Mouse (Mus musculus): ENCODE measurements around the gene Adam22. TPM values are rescaled to one million over a fixed set of nuclear protein-coding genes. Genes with fewer than 3 reads are reported as not detected.

The Adam22 gene
- polyA plus RNA-seq, 1 experiment from 2014 or later: 8.8 TPM

DNA sequence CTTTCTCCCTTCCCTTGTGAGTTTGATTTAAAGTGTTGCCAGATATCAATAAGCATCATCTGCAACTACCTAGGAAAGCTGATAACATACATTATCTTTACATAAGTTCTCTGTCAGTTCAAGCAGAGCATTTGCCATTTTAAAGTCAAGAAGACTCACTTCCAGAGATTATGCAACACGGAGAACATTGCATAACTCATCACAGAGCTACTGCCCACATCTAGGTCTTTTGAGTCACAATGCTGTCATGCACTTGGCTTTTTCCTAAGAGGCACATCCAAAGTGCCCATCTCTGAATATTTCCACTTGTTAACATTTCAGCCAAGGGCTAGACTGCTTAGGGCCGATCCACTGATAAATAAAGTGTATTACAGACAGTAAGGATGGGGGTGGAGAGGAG is 55.6 kb downstream of the Adam22 start:
- H3K4me1 ChIP-seq (replicated peaks): no peaks in the 10 kb centered on the region
- H3K36me3 ChIP-seq: no peaks in the 10 kb centered on the region
- H3K4me3 ChIP-seq: no peak overlapping the region
- no peaks in the 10 kb centered on the region for H3K9me3 ChIP-seq (replicated peaks)
- WGBS: 72% methylated on average over 2 of the region's 2 CpGs
- no peak overlapping the region for H3K4me2 ChIP-seq
- H3K9ac ChIP-seq: no peak overlapping the region
- no peak for ATAC-seq (ENCODE audit: insufficient number of reproducible peaks, low FRiP score)
- no peaks in the 10 kb centered on the region for H3K27me3 ChIP-seq (replicated peaks)
- H3K27ac ChIP-seq (ENCODE audit: poor library complexity, severe bottlenecking): no peak overlapping the region

DNA sequence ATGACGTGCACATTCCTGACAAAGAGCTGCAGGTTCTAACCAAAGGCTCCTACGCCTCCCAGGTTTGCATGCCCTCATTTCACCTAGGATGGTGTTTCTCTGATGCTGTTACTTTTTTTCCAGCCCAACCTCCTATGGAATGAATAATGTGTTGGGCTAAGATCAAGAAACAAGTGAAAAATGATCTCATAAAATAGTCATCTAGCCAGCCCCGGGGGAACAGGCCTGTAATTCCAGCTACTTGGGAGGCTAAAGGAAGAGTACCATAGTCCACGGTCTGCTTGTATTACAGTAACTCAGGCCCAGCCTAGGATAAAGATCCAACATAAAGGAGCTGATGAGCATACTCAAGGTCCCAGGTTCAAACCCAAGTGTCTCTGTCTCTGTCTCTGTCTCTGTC is 57.1 kb downstream of the Adam22 start:
- Histone ChIP-seq H3K9me3 (replicated peaks) (no peaks in the 10 kb centered on the region), H3K36me3 (no peaks in the 10 kb centered on the region), H3K27ac (ENCODE audit: poor library complexity, severe bottlenecking) (no peak overlapping the region), H3K27me3 (replicated peaks) (no peaks in the 10 kb centered on the region), H3K4me1 (replicated peaks) (no peaks in the 10 kb centered on the region), H3K9ac (no peak overlapping the region), H3K4me3 (no peak overlapping the region), H3K4me2 (no peak overlapping the region)
- ATAC-seq (ENCODE audit: insufficient number of reproducible peaks, low FRiP score): no peak
- WGBS: 71% methylated on average over 4 of the region's 4 CpGs

DNA sequence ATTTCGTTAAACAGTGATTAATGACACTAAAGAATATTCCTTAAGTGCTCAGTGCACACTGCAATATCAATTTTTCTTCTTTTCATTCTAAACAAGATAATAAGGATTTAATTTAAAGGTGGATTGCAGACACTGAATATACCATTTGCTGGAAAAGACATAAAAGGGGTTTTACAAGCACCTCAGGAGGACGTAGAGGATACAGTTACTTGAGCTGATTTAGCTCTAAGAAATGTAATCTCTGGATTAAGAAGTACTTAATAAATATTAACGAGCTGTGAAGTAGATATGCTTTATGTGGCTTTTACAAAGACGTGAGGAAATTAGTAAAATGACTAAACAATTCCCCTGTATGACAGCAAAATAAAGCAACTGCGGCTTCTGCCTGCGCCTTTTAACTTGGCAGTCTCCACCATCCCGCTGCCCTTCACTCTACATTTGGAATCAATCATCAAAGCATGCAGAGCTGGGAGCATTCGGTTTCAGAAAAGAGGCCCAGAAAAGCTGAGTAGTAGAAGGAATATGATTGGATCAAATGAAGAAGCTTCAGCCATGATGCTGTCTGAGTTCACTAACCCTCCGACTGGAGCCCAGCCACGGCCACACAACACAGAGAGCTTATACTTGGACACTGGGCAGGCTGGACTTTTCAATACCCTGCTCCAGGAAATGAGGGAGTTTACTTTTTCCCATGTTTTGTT is 70.1 kb downstream of the Adam22 start:
- Histone ChIP-seq H3K4me1 (replicated peaks) (peaks cover 4% of the 10 kb centered on the region; the same call in 1 of the 2 replicates), H3K9me3 (replicated peaks) (no peaks in the 10 kb centered on the region), H3K27me3 (replicated peaks) (no peaks in the 10 kb centered on the region), H3K4me2 (no peak overlapping the region), H3K36me3 (no peaks in the 10 kb centered on the region), H3K27ac (ENCODE audit: poor library complexity, severe bottlenecking) (no peak overlapping the region), H3K9ac (no peak overlapping the region), H3K4me3 (no peak overlapping the region)
- no peak for ATAC-seq (ENCODE audit: insufficient number of reproducible peaks, low FRiP score)
- 74% methylated on average over 10 of the region's 10 CpGs for WGBS

DNA sequence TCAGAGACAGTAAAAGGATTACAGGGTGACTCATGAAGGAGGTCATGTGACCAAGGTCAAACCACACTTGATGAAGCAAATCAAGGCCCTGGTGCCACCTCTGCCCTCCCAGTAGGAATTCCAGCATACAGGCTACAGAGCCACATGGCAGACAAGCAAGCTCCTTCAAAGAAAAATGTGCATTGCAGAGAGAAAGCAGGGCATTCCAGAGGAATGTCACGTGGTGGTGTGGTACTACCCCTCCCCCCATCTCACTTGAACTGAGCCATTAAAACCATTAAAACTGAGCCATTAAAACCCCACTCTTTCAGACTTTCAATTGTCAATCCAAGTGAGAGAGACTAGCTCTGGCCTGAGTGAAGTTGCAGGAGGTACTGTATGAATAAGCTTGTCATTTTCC is 74.7 kb downstream of the Adam22 start:
- H3K27ac ChIP-seq (ENCODE audit: poor library complexity, severe bottlenecking): no peak overlapping the region
- 27% methylated on average over 1 of the region's 1 CpGs for WGBS
- no peak overlapping the region for H3K4me3 ChIP-seq
- H3K9me3 ChIP-seq (replicated peaks): no peaks in the 10 kb centered on the region
- H3K9ac ChIP-seq: no peak overlapping the region
- ATAC-seq (ENCODE audit: insufficient number of reproducible peaks, low FRiP score): no peak
- no peaks in the 10 kb centered on the region for H3K27me3 ChIP-seq (replicated peaks)
- H3K36me3 ChIP-seq: no peaks in the 10 kb centered on the region
- peaks cover 4% of the 10 kb centered on the region; the same call in 1 of the 2 replicates for H3K4me1 ChIP-seq (replicated peaks)
- H3K4me2 ChIP-seq: no peak overlapping the region

DNA sequence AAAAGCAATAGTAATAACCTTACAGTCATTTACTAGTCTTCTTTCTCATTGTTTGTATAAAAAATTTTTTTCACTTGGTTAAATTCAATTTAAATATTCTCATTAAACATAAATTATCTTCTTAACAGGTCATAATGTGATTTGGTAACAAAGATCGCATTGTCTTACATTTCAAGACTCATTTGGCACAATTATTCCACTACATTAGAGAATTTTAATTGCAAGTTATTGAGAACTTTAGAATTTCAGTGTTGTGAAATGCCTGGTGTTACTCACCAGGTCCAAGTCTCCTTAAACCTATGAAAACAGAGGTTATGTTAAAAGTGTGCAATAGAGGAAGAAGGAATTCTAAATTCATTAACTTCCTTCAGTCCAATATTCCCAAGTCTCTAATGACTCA is 76.5 kb downstream of the Adam22 start:
- H3K9me3 ChIP-seq (replicated peaks): no peaks in the 10 kb centered on the region
- WGBS: 67% methylated on average over 1 of the region's 1 CpGs
- H3K4me2 ChIP-seq: no peak overlapping the region
- no peak overlapping the region for H3K27ac ChIP-seq (ENCODE audit: poor library complexity, severe bottlenecking)
- H3K4me1 ChIP-seq (replicated peaks): peaks cover 4% of the 10 kb centered on the region; the same call in 1 of the 2 replicates
- ATAC-seq (ENCODE audit: insufficient number of reproducible peaks, low FRiP score): no peak
- H3K4me3 ChIP-seq: no peak overlapping the region
- H3K9ac ChIP-seq: no peak overlapping the region
- H3K27me3 ChIP-seq (replicated peaks): no peaks in the 10 kb centered on the region
- H3K36me3 ChIP-seq: no peaks in the 10 kb centered on the region

DNA sequence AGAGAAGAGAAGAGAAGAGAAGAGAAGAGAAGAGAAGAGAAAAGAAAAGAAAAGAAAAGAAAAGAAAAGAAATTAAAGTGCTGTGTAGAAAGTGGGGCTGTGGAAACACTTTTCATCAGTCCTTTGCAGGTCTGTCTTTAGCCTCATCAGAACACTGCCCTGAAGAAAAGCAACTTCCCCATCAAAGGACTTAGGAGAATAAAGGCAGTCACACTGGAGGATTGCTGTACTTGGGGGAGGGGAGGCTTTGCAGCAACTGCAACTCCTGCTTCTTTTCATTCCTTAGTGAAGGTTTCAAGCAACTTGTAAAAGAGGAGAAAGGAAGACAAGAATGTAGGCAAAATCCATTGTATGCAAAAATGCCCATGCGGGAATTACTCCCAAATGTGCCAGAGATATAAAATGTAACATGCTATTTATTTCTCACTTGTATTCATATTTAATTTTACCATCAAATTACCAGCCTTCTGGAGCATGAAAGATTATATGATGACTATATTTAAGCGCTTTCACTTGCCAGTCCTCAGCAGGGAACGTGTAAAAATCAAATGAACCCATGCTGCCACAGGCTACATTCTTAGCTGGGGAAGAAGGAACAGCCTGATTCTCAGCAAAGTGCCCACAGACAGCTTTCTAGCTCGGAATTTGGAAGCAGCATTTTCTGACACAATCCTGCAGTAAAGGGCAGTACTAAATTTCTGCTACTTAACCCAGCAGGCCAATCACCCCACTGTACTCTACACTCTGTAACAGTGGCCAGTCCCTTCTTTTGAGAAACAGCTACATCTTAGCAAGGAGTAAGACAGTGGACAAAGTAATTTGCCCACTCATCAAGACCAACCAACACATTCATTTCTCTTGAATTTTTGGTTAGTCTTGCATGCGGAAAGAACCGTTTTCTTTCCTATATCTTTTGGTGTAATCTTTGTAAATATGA is 78.0 kb downstream of the Adam22 start:
- Histone ChIP-seq H3K4me1 (replicated peaks) (peaks cover 4% of the 10 kb centered on the region; the same call in 1 of the 2 replicates), H3K27ac (ENCODE audit: poor library complexity, severe bottlenecking) (no peak overlapping the region), H3K9ac (no peak overlapping the region), H3K4me2 (no peak overlapping the region), H3K9me3 (replicated peaks) (no peaks in the 10 kb centered on the region), H3K4me3 (no peak overlapping the region), H3K27me3 (replicated peaks) (no peaks in the 10 kb centered on the region), H3K36me3 (no peaks in the 10 kb centered on the region)
- no peak for ATAC-seq (ENCODE audit: insufficient number of reproducible peaks, low FRiP score)
- 67% methylated on average over 6 of the region's 6 CpGs for WGBS

DNA sequence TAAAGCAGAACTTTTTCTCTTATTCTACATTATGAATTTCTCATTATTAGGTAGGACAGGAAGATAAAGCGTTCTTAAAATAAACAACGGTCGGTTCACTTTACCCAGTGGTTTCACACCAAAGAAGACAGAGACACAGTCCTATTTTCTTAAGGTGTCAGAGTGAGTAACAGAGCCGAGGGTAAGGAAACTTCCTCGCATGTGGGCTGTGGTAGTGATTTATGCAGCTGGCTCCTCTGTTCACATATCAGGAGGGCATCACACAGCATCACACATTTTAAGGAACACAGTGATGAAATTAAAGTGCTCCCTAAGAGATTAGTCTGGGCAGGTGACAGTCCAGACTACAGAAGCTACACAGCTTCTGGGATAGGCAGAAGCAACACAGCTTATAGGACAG is 83.8 kb downstream of the Adam22 start:
- WGBS: 77% methylated on average over 5 of the region's 5 CpGs
- H3K9ac ChIP-seq: no peak overlapping the region
- H3K27ac ChIP-seq (ENCODE audit: poor library complexity, severe bottlenecking): no peak overlapping the region
- no peak overlapping the region for H3K4me3 ChIP-seq
- no peaks in the 10 kb centered on the region for H3K4me1 ChIP-seq (replicated peaks)
- no peaks in the 10 kb centered on the region for H3K9me3 ChIP-seq (replicated peaks)
- no peaks in the 10 kb centered on the region for H3K36me3 ChIP-seq
- H3K27me3 ChIP-seq (replicated peaks): no peaks in the 10 kb centered on the region
- no peak overlapping the region for H3K4me2 ChIP-seq
- ATAC-seq (ENCODE audit: insufficient number of reproducible peaks, low FRiP score): no peak

DNA sequence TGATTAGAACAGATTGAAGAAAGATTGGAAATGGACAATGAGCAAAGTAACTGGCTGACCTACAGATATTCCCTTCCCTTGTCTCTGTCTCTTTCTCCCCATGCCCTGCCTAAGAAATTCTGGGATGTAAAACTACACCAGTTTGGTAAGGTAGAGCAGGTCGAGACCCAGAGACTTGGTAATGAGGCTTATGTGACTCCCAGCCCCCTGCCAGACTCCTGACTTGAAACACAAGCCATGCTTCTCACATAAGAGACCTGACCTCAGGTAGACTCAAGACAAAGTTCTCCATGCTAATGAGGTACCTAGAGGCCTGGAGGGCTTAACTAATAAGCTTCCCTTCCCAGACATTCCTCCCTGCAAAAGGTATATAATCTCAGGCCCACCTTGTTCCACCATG is 91.8 kb downstream of the Adam22 start:
- no peaks in the 10 kb centered on the region for H3K9me3 ChIP-seq (replicated peaks)

DNA sequence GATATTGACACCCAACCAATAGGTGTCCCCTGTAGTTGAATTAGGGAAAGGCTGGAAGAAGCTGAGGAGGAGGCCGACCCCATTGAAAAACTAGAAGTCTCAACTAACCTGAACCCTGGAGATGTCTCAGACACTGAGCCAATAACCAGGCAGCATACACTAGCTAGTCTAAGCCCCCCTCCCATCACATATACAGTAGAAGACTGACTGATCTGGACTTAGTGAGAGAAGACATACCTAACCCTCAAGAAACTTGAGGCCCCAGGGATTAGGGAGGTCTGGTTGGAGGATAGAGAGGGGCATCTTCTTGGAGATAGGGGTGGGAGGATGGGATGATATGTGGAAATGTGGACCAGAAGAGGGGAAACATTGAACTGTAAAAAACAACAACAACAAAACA is 110.6 kb downstream of the Adam22 start:
- no peaks in the 10 kb centered on the region for H3K9me3 ChIP-seq (replicated peaks)
- WGBS: 71% methylated on average over 1 of the region's 1 CpGs
- H3K4me1 ChIP-seq (replicated peaks): no peaks in the 10 kb centered on the region
- no peaks in the 10 kb centered on the region for H3K36me3 ChIP-seq
- H3K27me3 ChIP-seq (replicated peaks): no peaks in the 10 kb centered on the region
- no peak overlapping the region for H3K4me3 ChIP-seq
- no peak overlapping the region for H3K27ac ChIP-seq (ENCODE audit: poor library complexity, severe bottlenecking)
- H3K9ac ChIP-seq: no peak overlapping the region
- H3K4me2 ChIP-seq: no peak overlapping the region
- no peak for ATAC-seq (ENCODE audit: insufficient number of reproducible peaks, low FRiP score)

More for the DNA sequence above, 91.8 kb downstream of the Adam22 start:
- no peak for ATAC-seq (ENCODE audit: insufficient number of reproducible peaks, low FRiP score)
- Histone ChIP-seq H3K4me2 (no peak overlapping the region), H3K4me1 (replicated peaks) (no peaks in the 10 kb centered on the region), H3K36me3 (no peaks in the 10 kb centered on the region), H3K27ac (ENCODE audit: poor library complexity, severe bottlenecking) (no peak overlapping the region), H3K9ac (no peak overlapping the region), H3K27me3 (replicated peaks) (no peaks in the 10 kb centered on the region), H3K4me3 (no peak overlapping the region)
- WGBS: 63% methylated on average over 1 of the region's 1 CpGs

DNA sequence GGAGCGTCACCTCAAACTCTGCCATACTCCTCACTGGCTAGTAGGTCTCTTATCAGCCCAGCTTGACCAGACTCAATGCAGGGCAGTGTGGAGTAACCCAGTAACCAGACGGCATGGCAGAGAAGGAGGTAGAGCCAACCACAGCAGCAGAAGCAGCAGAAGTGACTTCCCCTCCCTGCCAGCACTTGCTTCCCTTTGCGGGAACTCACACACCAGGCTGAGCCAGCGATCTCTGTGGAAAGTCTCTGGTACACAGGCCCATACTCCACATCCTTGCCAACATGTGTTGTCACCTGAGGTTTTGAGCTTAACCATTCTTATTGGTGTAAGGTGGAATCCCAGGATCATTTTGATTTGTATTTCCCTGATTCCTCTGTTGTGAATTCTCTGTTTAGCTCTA is 111.5 kb downstream of the Adam22 start:
- H3K27me3 ChIP-seq (replicated peaks): no peaks in the 10 kb centered on the region
- H3K4me2 ChIP-seq: no peak overlapping the region
- no peak overlapping the region for H3K9ac ChIP-seq
- H3K9me3 ChIP-seq (replicated peaks): no peaks in the 10 kb centered on the region
- no peaks in the 10 kb centered on the region for H3K4me1 ChIP-seq (replicated peaks)
- no peak overlapping the region for H3K4me3 ChIP-seq
- 77% methylated on average over 4 of the region's 4 CpGs for WGBS
- H3K27ac ChIP-seq (ENCODE audit: poor library complexity, severe bottlenecking): no peak overlapping the region
- no peaks in the 10 kb centered on the region for H3K36me3 ChIP-seq
- no peak for ATAC-seq (ENCODE audit: insufficient number of reproducible peaks, low FRiP score)

DNA sequence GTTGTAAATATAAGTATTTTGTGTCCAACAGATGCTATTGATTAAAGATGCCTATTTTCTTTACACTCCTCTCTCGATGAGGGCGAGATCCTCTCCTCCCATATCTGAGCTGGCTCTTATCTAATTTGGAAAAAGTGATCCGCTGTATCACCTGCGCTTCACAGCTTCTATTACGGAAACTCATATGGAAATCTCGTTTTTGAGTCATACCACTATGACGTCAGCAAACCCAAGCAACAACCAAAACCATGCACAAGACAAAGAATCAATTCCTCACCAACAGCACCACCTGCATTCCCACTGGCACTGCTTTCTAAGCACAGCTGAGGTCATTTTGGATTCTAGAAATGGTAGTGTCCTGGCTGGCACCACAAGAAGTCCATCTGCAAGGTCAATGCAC is 123.3 kb downstream of the Adam22 start:
- no peaks in the 10 kb centered on the region for H3K4me1 ChIP-seq (replicated peaks)

More for the DNA sequence above, 123.3 kb downstream of the Adam22 start:
- Histone ChIP-seq H3K36me3 (no peaks in the 10 kb centered on the region), H3K27ac (ENCODE audit: poor library complexity, severe bottlenecking) (no peak overlapping the region), H3K9me3 (replicated peaks) (no peaks in the 10 kb centered on the region), H3K4me3 (no peak overlapping the region), H3K9ac (no peak overlapping the region), H3K27me3 (replicated peaks) (no peaks in the 10 kb centered on the region), H3K4me2 (no peak overlapping the region)
- 80% methylated on average over 7 of the region's 7 CpGs for WGBS
- ATAC-seq (ENCODE audit: insufficient number of reproducible peaks, low FRiP score): no peak
